Mouse (Mus musculus): ENCODE results near the gene Poc1a.

GRCm38 (mm10) chr9:106351178-106351577 is 70.3 kb downstream of the Poc1a start:
- TF ChIP-seq CTCF (IDR thresholded peaks at IDR 0.05; ENCODE audit: control insufficient read depth, insufficient read depth, insufficient read length): no peak
- no peak for TF ChIP-seq MAX (IDR thresholded peaks at IDR 0.05)
- TF ChIP-seq USF1 (IDR thresholded peaks at IDR 0.05; ENCODE audit: low read depth): no peak
